21 mouse cellular contexts compared by ENCODE assay signal in genomic region chr3:140619885-140620284, GRCm38 (mm10).
DNase-seq lines count a peak whose midpoint lies in the region; ATAC-seq and TF ChIP-seq lines count a peak whose summit lies in the region.
"Had no signal": no experiment of that assay in that cellular context is flagged by ENCODE, and none has a peak within 500 bp of the region (broad histone marks: within the 10 kb centered on the region; RNA-seq: fewer than 3 reads in every experiment).

No protein-coding gene starts in this region.

- no peaks in the 10 kb centered on the region for H3K27me3 ChIP-seq in forebrain, embryonic 14.5 days (replicated peaks; ENCODE audit: control insufficient read depth, insufficient read depth, low read length)
- no peaks in the 10 kb centered on the region for H3K27me3 ChIP-seq in forebrain, embryonic 12.5 days
- H3K27me3 ChIP-seq in forebrain, postnatal 0 days (ENCODE audit: insufficient read depth, low read length) = no peaks in the 10 kb centered on the region
- H3K27me3 ChIP-seq in forebrain, embryonic 10.5 days (ENCODE audit: poor library complexity, severe bottlenecking) = no peaks in the 10 kb centered on the region
- H3K27me3 ChIP-seq: embryonic facial prominence, embryonic 13.5 days; embryonic facial prominence, embryonic 15.5 days had no signal

- no peaks in the 10 kb centered on the region for H3K4me1 ChIP-seq in forebrain, embryonic 14.5 days (ENCODE audit: control insufficient read depth, insufficient read depth, low read length)
- H3K4me1 ChIP-seq in forebrain, embryonic 12.5 days = no peaks in the 10 kb centered on the region
- H3K4me1 ChIP-seq in forebrain, postnatal 0 days (ENCODE audit: insufficient read depth) = no peaks in the 10 kb centered on the region
- no peaks in the 10 kb centered on the region for H3K4me1 ChIP-seq in forebrain, embryonic 10.5 days
- H3K4me1 ChIP-seq: embryonic facial prominence, embryonic 13.5 days; embryonic facial prominence, embryonic 15.5 days had no signal

- H3K4me2 ChIP-seq in forebrain, embryonic 14.5 days (ENCODE audit: low read length) = no peak overlapping the region
- no peak overlapping the region for H3K4me2 ChIP-seq in forebrain, embryonic 12.5 days
- H3K4me2 ChIP-seq in forebrain, postnatal 0 days (ENCODE audit: low read depth) = no peak overlapping the region
- H3K4me2 ChIP-seq: embryonic facial prominence, embryonic 13.5 days; embryonic facial prominence, embryonic 15.5 days had no signal

- ATAC-seq in forebrain, embryonic 14.5 days = peak; percentile 65
- ATAC-seq in forebrain, embryonic 12.5 days (ENCODE audit: low FRiP score) = no peak
- ATAC-seq in forebrain, postnatal 0 days = peak; percentile 25; the same call in 1 of the 2 replicates

- H3K9me3 ChIP-seq in forebrain, embryonic 14.5 days (replicated peaks; ENCODE audit: control insufficient read depth, low read length) = no peaks in the 10 kb centered on the region
- H3K9me3 ChIP-seq in forebrain, embryonic 12.5 days = no peaks in the 10 kb centered on the region
- H3K9me3 ChIP-seq in forebrain, postnatal 0 days (ENCODE audit: low read length) = no peaks in the 10 kb centered on the region
- H3K9me3 ChIP-seq in forebrain, embryonic 10.5 days = no peaks in the 10 kb centered on the region
- H3K9me3 ChIP-seq: embryonic facial prominence, embryonic 13.5 days; embryonic facial prominence, embryonic 15.5 days had no signal

- WGBS in forebrain, embryonic 14.5 days = 80% methylated on average over 3 of the region's 3 CpGs
- whole genome bisulfite sequencing in forebrain, embryonic 12.5 days = 67% methylated on average over 3 of the region's 3 CpGs
- 61% methylated on average over 3 of the region's 3 CpGs for WGBS in forebrain, postnatal 0 days
- 92% methylated on average over 3 of the region's 3 CpGs for WGBS in forebrain, embryonic 10.5 days

- no peak for TF ChIP-seq POLR2A in brain, embryonic 14.5 days (IDR thresholded peaks at IDR 0.05; ENCODE audit: borderline replicate concordance, extremely low read depth, insufficient read depth, insufficient read length, poor library complexity, severe bottlenecking)

- TF ChIP-seq CTCF in forebrain, postnatal 0 days (IDR thresholded peaks at IDR 0.05; ENCODE audit: low read depth) = no peak
- no peak for TF ChIP-seq CTCF in brain, embryonic 14.5 days (IDR thresholded peaks at IDR 0.05; ENCODE audit: borderline replicate concordance, extremely low read depth, insufficient read depth, insufficient read length)

- peak; percentile 20 for DNase-seq in forebrain, embryonic 14.5 days (ENCODE audit: low spot score)
- no peak for DNase-seq in forebrain, postnatal 0 days
- DNase-seq in forebrain, embryonic 10.5 days (ENCODE audit: extremely low spot score, low spot score) = no peak
- DNase-seq in brain, adult 2 months (ENCODE audit: low read depth, low spot score) = peak; percentile 1
- DNase-seq in brain, embryonic 14.5 days (ENCODE audit: low read depth) = peak; percentile 36
- no peak for DNase-seq in thymus, adult 18-20 months
- DNase-seq: adrenal gland, adult 2 months; adrenal gland, postnatal 10 days; adrenal gland, postnatal 25 days; cerebellum, adult 11 months; cerebellum, adult 18-20 months; cerebellum, adult 8-10 months; cerebellum, adult 9-11 months; cerebellum, postnatal 14 days; cerebellum, postnatal 36 days; embryo, embryonic 11 days; gastrocnemius, adult 2 months had no signal

- no peak overlapping the region for H3K9ac ChIP-seq in forebrain, embryonic 14.5 days (ENCODE audit: low read length)
- no peak overlapping the region for H3K9ac ChIP-seq in forebrain, embryonic 12.5 days
- H3K9ac ChIP-seq in forebrain, postnatal 0 days = no peak overlapping the region
- H3K9ac ChIP-seq: embryonic facial prominence, embryonic 13.5 days; embryonic facial prominence, embryonic 15.5 days had no signal

- no peak overlapping the region for H3K4me3 ChIP-seq in forebrain, embryonic 14.5 days (ENCODE audit: low read depth, low read length)
- no peak overlapping the region for H3K4me3 ChIP-seq in forebrain, embryonic 12.5 days (replicated peaks)
- no peak overlapping the region for H3K4me3 ChIP-seq in forebrain, postnatal 0 days (ENCODE audit: low read depth, low read length)
- no peak overlapping the region for H3K4me3 ChIP-seq in forebrain, embryonic 10.5 days
- H3K4me3 ChIP-seq: embryonic facial prominence, embryonic 13.5 days; embryonic facial prominence, embryonic 15.5 days; erythroblast, embryonic 14.5 days; gastrocnemius, adult 2 months had no signal

- no peak overlapping the region for H3K27ac ChIP-seq in forebrain, embryonic 14.5 days (ENCODE audit: low read depth, low read length)
- no peak overlapping the region for H3K27ac ChIP-seq in forebrain, embryonic 12.5 days
- no peak overlapping the region for H3K27ac ChIP-seq in forebrain, postnatal 0 days (ENCODE audit: low read depth, low read length)
- no peak overlapping the region for H3K27ac ChIP-seq in forebrain, embryonic 10.5 days
- H3K27ac ChIP-seq: embryonic facial prominence, embryonic 13.5 days; embryonic facial prominence, embryonic 15.5 days; gastrocnemius, adult 2 months had no signal

- no peaks in the 10 kb centered on the region for H3K36me3 ChIP-seq in forebrain, embryonic 14.5 days (ENCODE audit: control insufficient read depth, insufficient read depth, low read length)
- H3K36me3 ChIP-seq in forebrain, embryonic 12.5 days (replicated peaks) = no peaks in the 10 kb centered on the region
- no peaks in the 10 kb centered on the region for H3K36me3 ChIP-seq in forebrain, postnatal 0 days (ENCODE audit: insufficient read depth)
- H3K36me3 ChIP-seq in forebrain, embryonic 10.5 days (replicated peaks) = no peaks in the 10 kb centered on the region
- H3K36me3 ChIP-seq: embryonic facial prominence, embryonic 13.5 days; embryonic facial prominence, embryonic 15.5 days had no signal

Comparison
In these comparisons a context has a peak if more than half of its experiments do, and no peak if none do; other contexts are left out.
1. DNase-seq: peak in forebrain, embryonic 14.5 days (single experiment), brain, adult 2 months (single experiment) and brain, embryonic 14.5 days (single experiment); none in forebrain, postnatal 0 days (single experiment), forebrain, embryonic 10.5 days (single experiment) and thymus, adult 18-20 months (0 of 2).